Mouse (Mus musculus) CH12F3 (cell line): ENCODE data around the gene Acadm.

ENCODE experiments used
- in situ Hi-C: fragments of 300-500 bp; cut with MboI; formaldehyde crosslinking; loops from 2 replicates; pipeline ENCODE4 v1.14.3; 2020; ENCODE audit warnings: low sequenced_read_pairs

The Acadm gene

DNA sequence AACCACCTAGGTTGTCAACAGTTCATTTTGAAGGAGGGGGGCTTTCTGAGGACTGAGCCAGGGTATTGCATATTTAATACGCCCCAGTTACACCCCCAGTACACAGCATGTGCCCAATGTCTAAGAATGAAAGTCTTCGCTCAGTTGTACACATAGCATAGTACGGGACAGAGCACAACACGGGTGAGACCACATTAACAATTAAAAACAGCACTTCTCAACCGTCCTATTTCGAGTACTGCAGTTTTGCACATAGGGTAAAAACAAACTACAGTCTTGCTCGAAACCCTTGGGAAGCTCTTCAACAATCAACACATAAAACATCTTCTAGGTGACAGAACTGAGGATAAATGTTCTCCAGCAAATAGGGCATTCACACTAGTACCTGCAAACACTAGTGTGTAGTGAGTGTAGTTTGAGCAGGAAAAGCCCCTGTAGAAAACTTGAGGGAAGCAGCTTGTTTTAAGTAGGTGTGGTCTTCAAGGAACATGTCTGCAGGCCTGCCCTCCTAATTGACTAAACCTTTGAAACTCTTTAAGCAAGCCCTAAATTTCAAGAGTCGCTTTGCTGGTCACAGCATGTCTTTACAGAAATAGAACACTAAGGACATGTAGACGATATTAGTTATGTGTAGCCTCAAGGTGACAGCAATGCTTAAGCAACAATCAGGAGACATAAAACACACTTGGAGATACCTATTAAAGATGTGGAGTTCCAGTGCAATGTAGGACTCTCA is 38.1 kb downstream of the Acadm start, which contains the start of gene Msh4:
Msh4 (minus strand) TSS at position 3 of the 736 bp plus-strand sequence.
- in situ Hi-C loops, result loop anchor here (25.0 kb wide), 1 partner anchor 1444 kb away; no protein-coding TSS in a partner anchor

DNA sequence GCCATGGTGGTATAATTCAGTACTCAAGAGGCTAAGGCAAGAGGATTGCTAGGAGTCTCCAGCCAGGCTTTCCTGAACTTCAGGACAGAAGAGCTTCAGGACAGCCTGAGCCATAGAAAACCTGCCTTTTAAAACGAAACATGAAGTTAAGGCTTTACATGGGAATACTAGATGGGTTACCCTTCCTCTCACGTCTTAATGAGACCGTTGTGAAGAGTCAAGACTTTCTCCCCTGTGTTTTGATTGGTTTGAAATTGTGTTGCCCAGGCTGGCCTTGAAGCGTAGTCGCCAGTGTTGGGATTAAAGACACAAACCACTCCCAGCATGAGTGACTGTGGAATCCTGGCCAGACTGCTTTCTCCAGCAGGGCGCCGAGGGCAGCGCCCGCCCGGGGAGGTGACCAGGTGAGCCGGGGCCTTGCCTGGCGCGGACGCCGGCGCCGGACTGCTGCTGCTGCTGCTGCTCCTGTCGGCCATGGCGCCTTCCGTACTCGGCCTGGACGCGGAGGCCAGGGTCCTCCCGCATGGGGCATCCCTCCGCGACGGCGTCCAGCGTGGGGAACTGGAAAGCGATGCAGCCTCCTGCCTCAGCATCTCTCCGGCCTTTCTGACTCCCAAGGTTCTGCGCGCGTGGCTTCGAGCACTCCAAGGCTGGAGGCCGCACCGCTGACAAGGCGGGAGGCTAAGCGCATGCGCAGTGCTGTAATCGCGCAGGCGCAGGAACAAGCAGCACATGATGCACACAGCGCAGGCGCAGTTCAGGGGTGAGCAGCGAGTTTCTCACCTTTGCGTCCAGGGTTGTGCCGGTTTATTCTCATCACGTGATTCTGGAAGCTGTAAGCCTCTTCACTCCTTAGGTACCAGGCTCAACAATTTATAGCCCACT is 38.9 kb downstream of the Acadm start:
- in situ Hi-C loops, result loop anchor here (25.0 kb wide), 1 partner anchor 1443 kb away; no protein-coding TSS in a partner anchor

DNA sequence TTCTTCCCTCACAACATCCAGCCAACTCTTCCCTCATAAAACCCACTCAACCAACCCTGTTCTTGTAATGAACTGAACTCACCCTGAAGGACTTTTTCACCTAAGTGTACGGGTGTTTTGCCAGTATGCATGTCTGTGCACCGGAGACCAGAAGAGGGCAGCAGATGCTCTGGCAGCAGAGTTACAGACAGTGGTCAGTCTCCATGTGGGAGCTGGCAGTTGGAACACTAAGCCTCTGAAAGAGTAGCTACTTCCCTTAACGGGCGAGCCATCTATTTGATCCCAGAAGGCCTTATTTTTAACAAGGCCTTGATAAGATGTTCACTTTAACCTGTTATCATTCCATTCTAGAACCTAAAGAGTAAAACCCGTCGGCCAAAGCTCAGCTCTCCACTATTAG is 39.8 kb downstream of the Acadm start:
- in situ Hi-C loops, result loop anchor here (25.0 kb wide), 1 partner anchor 1442 kb away; no protein-coding TSS in a partner anchor

DNA sequence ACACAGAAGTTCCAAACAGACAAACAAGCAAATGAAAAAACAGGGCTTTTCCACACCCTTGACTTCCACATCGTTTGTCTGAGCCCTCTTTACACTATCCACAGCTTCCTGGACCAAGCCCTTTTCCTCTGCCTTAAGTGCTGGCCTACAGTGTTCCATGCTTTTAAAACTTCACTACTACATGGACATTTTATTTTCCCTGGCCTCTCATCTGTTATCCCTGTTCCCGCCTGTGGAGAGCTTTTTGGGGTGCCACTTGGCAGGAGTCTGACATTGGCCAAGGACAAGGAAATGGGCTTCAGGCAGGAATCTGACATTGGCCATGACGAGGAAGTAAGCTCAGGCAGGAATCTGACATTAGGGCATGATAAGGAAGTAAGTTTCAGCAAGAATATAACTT is 41.8 kb downstream of the Acadm start:
- in situ Hi-C loops, result loop anchor here (25.0 kb wide), 1 partner anchor 1440 kb away; no protein-coding TSS in a partner anchor

DNA sequence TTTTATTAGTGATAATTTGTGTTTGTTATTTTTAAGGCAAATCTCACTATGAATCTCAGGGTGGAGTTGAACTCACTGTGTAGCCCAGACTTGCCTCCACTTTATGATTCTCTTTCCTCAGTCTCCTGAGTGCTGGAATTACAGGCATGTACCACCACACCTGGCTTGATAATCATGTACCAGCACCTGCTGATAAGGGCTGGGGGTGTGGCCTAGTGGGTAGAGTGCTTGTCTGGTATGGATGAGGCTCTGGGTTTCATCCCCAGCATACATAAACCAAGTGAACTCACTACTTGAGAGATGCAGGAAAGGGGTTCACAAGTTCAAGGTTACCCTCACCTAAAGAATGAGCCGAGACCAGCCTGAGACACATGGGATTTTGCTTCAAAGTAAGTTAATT is 42.5 kb downstream of the Acadm start:
- in situ Hi-C loops, result loop anchor here (25.0 kb wide), 1 partner anchor 1440 kb away; no protein-coding TSS in a partner anchor

DNA sequence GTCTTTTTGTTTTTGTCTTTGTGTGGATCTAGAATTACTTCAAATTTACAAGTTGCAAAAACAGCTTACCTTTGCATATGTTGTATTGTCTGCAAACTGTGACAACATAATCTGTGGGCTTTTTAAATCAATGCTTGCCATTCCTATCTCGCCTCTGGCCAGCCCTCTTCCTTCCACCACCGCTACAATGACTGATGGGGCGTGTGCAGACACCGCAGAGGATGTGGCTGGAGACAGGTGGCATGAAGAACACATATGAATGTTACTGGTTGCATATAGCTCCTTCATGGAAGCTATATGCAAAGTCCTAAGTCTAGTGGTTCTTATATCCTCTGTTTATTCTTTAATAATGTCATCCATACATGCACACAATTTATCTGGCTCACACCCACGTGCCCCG is 47.2 kb downstream of the Acadm start:
- in situ Hi-C loops, result no loop called here

DNA sequence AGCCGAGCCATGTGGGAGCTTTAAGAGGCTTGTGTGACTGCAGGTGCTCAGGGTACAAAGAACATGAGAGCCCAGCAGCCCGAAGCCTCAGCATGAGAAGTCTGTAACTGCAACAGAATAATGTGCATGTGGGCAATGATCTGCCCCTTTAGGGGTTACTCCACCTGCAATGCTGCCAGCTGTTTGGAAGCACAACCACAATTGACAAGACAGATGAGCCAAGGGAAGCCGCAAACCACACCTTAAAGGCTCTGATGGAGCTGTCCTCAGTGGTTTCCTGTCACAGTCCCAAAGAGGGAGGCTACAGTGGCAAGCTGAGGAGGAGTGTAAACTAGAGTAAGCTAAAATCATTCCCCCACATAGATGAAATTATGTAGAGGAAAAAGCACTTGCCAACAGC is 49.0 kb downstream of the Acadm start:
- in situ Hi-C loops, result no loop called here

DNA sequence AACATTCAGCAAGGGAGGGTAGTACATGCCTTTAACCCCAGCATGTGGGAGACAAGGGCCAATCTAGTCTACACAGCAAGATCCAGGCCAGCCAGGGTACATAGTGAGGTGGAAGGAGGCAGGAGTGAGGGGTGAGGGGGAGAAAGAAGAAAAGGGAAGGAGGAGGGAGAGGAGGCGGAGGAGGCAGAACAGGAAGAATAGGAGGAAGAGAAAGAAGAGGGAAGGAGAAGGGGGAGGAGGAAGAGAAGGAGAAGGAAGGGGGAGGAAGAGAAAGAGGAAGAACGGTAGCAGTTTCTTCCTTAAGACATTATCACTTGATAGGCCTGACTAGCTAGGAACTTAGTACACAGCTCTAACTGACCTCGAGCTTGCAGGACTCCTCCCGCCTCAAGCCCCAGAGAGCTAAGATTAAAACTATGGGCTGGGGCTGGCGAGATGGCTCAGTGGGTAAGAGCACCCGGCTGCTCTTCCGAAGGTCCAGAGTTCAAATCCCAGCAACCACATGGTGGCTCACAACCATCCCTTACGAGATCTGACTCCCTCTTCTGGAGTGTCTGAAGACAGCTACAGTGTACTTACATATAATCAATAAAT is 55.1 kb downstream of the Acadm start:
- in situ Hi-C loops, result no loop called here

DNA sequence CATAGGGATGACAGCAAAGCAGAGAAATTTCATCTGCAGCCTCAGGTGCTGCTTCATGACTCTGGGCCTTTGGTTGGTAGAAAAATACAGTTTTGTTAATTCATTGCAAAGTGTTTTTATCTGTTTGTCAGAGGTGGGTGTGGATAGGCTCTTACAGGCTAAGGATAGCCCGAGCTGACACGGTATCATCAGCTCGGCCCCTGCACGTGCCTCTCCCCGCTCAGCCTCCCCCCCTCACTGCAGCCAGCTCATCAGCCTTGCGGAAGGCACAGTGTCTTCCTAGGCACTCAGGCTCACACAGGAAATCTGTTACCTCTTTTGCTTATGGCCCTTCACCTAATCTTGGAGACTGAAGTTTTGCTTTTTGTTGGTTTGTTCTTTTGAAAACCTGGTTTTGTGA is 56.3 kb downstream of the Acadm start:
- in situ Hi-C loops, result no loop called here

DNA sequence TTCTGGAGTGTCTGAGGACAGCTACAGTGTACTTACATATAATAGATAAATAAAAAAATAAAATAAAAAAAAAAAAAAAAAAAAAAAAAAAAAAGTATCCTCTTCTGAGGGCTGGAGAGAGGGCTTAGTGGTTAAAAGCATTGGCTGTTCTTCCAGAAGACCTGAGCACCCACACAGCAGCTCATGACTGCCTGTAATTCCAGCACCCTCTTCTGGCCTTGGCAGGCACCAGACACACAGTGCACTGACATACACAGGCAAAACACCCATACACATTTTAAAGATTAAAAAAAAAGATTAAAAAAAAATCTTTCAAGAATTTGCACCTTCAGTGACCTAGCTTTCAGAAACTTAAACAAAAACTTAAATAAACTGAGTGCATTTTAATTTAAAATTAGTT is 58.1 kb downstream of the Acadm start:
- in situ Hi-C loops, result no loop called here
